In the genomic region with DNA sequence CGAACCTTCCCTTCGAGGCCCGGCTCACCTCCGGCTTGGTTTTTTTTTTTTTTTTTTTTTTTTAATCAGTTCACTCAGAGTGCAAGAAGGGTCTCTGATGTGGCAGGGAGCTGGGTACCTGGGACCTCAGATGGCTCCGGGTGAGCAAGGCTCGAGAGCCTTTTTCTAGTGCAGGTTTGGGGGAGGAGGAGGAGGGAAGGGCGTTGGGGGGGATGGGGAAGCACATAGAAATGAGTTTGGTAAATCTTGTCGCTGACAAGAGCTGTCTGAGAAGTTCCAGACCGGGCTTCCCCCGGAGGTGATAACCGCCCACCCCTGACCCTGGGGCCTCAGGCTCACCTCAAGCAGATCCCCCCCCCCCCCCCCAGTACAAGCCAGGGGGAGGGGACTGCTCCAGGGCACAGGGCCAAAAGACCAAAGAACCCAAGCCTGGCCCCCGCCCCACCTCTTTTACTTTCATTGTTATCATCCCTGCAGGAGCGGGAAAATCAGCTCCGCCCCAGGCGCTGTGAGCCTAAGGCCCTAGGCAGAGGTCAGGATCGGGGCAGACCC, we compare ENCODE assay signal across 9 mouse cellular contexts. TPM values are rescaled to one million over a fixed set of nuclear protein-coding genes. Genes with fewer than 3 reads are reported as not detected.
DNase-seq lines count a peak whose midpoint lies in the region; ATAC-seq and TF ChIP-seq lines count a peak whose summit lies in the region.
"Had no signal": no experiment of that assay in that cellular context is flagged by ENCODE, and none has a peak within 500 bp of the region (broad histone marks: within the 10 kb centered on the region; RNA-seq: fewer than 3 reads in every experiment).

Gene Mdk, minus strand, starts transcription at position 138 of the 552 bp plus-strand sequence.

- peaks cover 12% of the 10 kb centered on the region for H3K27me3 ChIP-seq in heart, embryonic 13.5 days (replicated peaks)
- H3K27me3 ChIP-seq in E14TG2a.4 (ENCODE audit: insufficient read depth, low read length), result peaks cover 20% of the 10 kb centered on the region
- no peaks in the 10 kb centered on the region; the same call in 1 of the 2 replicates for H3K27me3 ChIP-seq in hindbrain, embryonic 12.5 days
- H3K27me3 ChIP-seq in liver, embryonic 11.5 days (replicated peaks; ENCODE audit: control insufficient read depth, insufficient read depth, low read length), result no peaks in the 10 kb centered on the region
- no peaks in the 10 kb centered on the region for H3K27me3 ChIP-seq in stomach, embryonic 15.5 days (replicated peaks)

- 8% methylated on average over 16 of the region's 16 CpGs for WGBS in heart, embryonic 13.5 days
- WGBS in hindbrain, embryonic 12.5 days, result 2% methylated on average over 14 of the region's 16 CpGs
- WGBS in liver, embryonic 11.5 days, result 2% methylated on average over 16 of the region's 16 CpGs
- 4% methylated on average over 16 of the region's 16 CpGs for WGBS in stomach, embryonic 15.5 days

- H3K9me3 ChIP-seq in heart, embryonic 13.5 days, result no peaks in the 10 kb centered on the region
- H3K9me3 ChIP-seq in E14TG2a.4 (ENCODE audit: low read length), result no peaks in the 10 kb centered on the region
- no peaks in the 10 kb centered on the region for H3K9me3 ChIP-seq in hindbrain, embryonic 12.5 days (replicated peaks)
- no peaks in the 10 kb centered on the region for H3K9me3 ChIP-seq in liver, embryonic 11.5 days (ENCODE audit: control insufficient read depth, low read length)
- no peaks in the 10 kb centered on the region for H3K9me3 ChIP-seq in stomach, embryonic 15.5 days

- H3K9ac ChIP-seq in heart, embryonic 13.5 days, result peak within 1 kb of the TSS; percentile 91
- H3K9ac ChIP-seq in hindbrain, embryonic 12.5 days, result peak within 1 kb of the TSS; percentile 90
- peak within 1 kb of the TSS; percentile 77 for H3K9ac ChIP-seq in liver, embryonic 11.5 days (ENCODE audit: low read depth, low read length)
- H3K9ac ChIP-seq in stomach, embryonic 15.5 days, result peak within 1 kb of the TSS; percentile 69

- ATAC-seq in heart, embryonic 13.5 days (ENCODE audit: extremely low read depth, insufficient number of reproducible peaks, low FRiP score, low TSS enrichment), result peak; percentile 19; the same call in 1 of the 2 replicates
- peak; percentile 1; the same call in 1 of the 2 replicates for ATAC-seq in hindbrain, embryonic 12.5 days (ENCODE audit: low FRiP score)
- ATAC-seq in liver, embryonic 11.5 days (replicated peaks; ENCODE audit: low FRiP score), result peak; percentile 48
- no peak for ATAC-seq in stomach, embryonic 15.5 days (ENCODE audit: insufficient read depth, low FRiP score, low read depth)

- DNase-seq in heart, adult 9 months (ENCODE audit: low spot score in 2 of 2), result no peak
- peak; percentile 76 for DNase-seq in liver, embryonic 11.5 days (ENCODE audit: low spot score)
- DNase-seq in urinary bladder, postnatal 10 days (ENCODE audit: low spot score), result no peak

- no peak for TF ChIP-seq POLR2A in cortical plate, adult 2 months (IDR thresholded peaks at IDR 0.05; ENCODE audit: extremely low read depth, insufficient read depth, low read length)

- peaks cover 65% of the 10 kb centered on the region for H3K4me1 ChIP-seq in heart, embryonic 13.5 days
- H3K4me1 ChIP-seq in E14TG2a.4 (replicated peaks; ENCODE audit: low read depth, low read length), result peaks cover 88% of the 10 kb centered on the region
- peaks cover 4% of the 10 kb centered on the region; the same call in 1 of the 2 replicates for H3K4me1 ChIP-seq in cortical plate, adult 2 months (ENCODE audit: control insufficient read depth, insufficient read depth, low read length)
- peaks cover 55% of the 10 kb centered on the region for H3K4me1 ChIP-seq in hindbrain, embryonic 12.5 days
- peaks cover 50% of the 10 kb centered on the region for H3K4me1 ChIP-seq in liver, embryonic 11.5 days (replicated peaks; ENCODE audit: control insufficient read depth, insufficient read depth, low read length)
- peaks cover 37% of the 10 kb centered on the region for H3K4me1 ChIP-seq in stomach, embryonic 15.5 days

- H3K27ac ChIP-seq in heart, embryonic 13.5 days (replicated peaks), result peak within 1 kb of the TSS; percentile 93
- H3K27ac ChIP-seq in cortical plate, adult 2 months (ENCODE audit: insufficient read depth, low read length), result no peak within 1 kb of the TSS
- peak within 1 kb of the TSS; percentile 95 for H3K27ac ChIP-seq in hindbrain, embryonic 12.5 days
- H3K27ac ChIP-seq in liver, embryonic 11.5 days (ENCODE audit: low read depth, low read length), result peak within 1 kb of the TSS; percentile 87
- H3K27ac ChIP-seq in stomach, embryonic 15.5 days, result peak within 1 kb of the TSS; percentile 88

- peak within 1 kb of the TSS; percentile 64 for H3K4me3 ChIP-seq in heart, embryonic 13.5 days
- peak within 1 kb of the TSS; percentile 86 for H3K4me3 ChIP-seq in E14TG2a.4 (replicated peaks; ENCODE audit: low read length)
- peak within 1 kb of the TSS; percentile 12 for H3K4me3 ChIP-seq in cortical plate, adult 2 months (ENCODE audit: insufficient read depth, low read length)
- H3K4me3 ChIP-seq in hindbrain, embryonic 12.5 days, result peak within 1 kb of the TSS; percentile 75
- peak within 1 kb of the TSS; percentile 62 for H3K4me3 ChIP-seq in liver, embryonic 11.5 days (ENCODE audit: low read depth, low read length)
- H3K4me3 ChIP-seq in stomach, embryonic 15.5 days (replicated peaks), result peak within 1 kb of the TSS; percentile 64
- H3K4me3 ChIP-seq: myocyte had no signal

- H3K36me3 ChIP-seq in heart, embryonic 13.5 days, result peaks cover 53% of the 10 kb centered on the region
- H3K36me3 ChIP-seq in E14TG2a.4 (ENCODE audit: insufficient read depth, low read length), result peaks cover 45% of the 10 kb centered on the region
- H3K36me3 ChIP-seq in hindbrain, embryonic 12.5 days, result peaks cover 20% of the 10 kb centered on the region
- peaks cover 29% of the 10 kb centered on the region for H3K36me3 ChIP-seq in liver, embryonic 11.5 days (ENCODE audit: control insufficient read depth, insufficient read depth, low read length)
- peaks cover 16% of the 10 kb centered on the region for H3K36me3 ChIP-seq in stomach, embryonic 15.5 days

- no peak for TF ChIP-seq CTCF in E14TG2a.4 (conservative IDR thresholded peaks at IDR 0.05; ENCODE audit: low read length)
- no peak for TF ChIP-seq CTCF in cortical plate, adult 2 months (IDR thresholded peaks at IDR 0.05; ENCODE audit: extremely low read depth, insufficient read depth, low read length)

- H3K4me2 ChIP-seq in heart, embryonic 13.5 days, result peak within 1 kb of the TSS; percentile 81
- H3K4me2 ChIP-seq in hindbrain, embryonic 12.5 days (replicated peaks), result peak within 1 kb of the TSS; percentile 63
- peak within 1 kb of the TSS; percentile 79 for H3K4me2 ChIP-seq in liver, embryonic 11.5 days
- H3K4me2 ChIP-seq in stomach, embryonic 15.5 days, result peak within 1 kb of the TSS; percentile 66

RNA-seq across cellular contexts. Expression of gene Mdk, which starts in this region (rescaled TPM):
- 603 and 654 TPM in 2 replicates for polyA plus RNA-seq in heart, embryonic 13.5 days (2015; fragmentation: Nextera tagmentation; extraction: Ambion mirVana)
- 38.2 and 38.5 TPM in 2 replicates for polyA plus RNA-seq in cortical plate, adult 2 months (2012; rRNA removed)
- polyA plus RNA-seq in hindbrain, embryonic 12.5 days (2016; fragmentation: Nextera tagmentation; extraction: Ambion mirVana), result 904 and 962 TPM in 2 replicates
- polyA plus RNA-seq in liver, embryonic 11.5 days (2014; fragmentation: Nextera tagmentation; extraction: Ambion mirVana), result 461 and 501 TPM in 2 replicates
- 587 and 735 TPM in 2 replicates for polyA plus RNA-seq in stomach, embryonic 15.5 days (2015; fragmentation: Nextera tagmentation; extraction: Ambion mirVana)

Comparison
In these comparisons a context has a peak if more than half of its experiments do, and no peak if none do; other contexts are left out.
1. RNA of gene Mdk (polyA plus RNA-seq): 904 to 962 TPM in hindbrain, embryonic 12.5 days, 603 to 654 TPM in heart, embryonic 13.5 days, 587 to 735 TPM in stomach, embryonic 15.5 days and 461 to 501 TPM in liver, embryonic 11.5 days; 38.2 to 38.5 TPM in cortical plate, adult 2 months; every median in the first group is over 10 times any median in the second.
2. H3K4me3 ChIP-seq: peak in every context shown above with its lines; median percentile 86 in E14TG2a.4; 75 in hindbrain, embryonic 12.5 days; 64 in heart, embryonic 13.5 days; 64 in stomach, embryonic 15.5 days; 62 in liver, embryonic 11.5 days; 12 in cortical plate, adult 2 months.
3. Peak in every context shown above with its lines, with median percentiles within 50 percentile points of each other: H3K4me2 ChIP-seq and H3K9ac ChIP-seq.